Comparison of ENCODE assay signal across 9 mouse cellular contexts in genomic region chr5:115563771-115564585, GRCm38 (mm10). TPM values are rescaled to one million over a fixed set of nuclear protein-coding genes. Genes with fewer than 3 reads are reported as not detected.
DNase-seq lines count a peak whose midpoint lies in the region; ATAC-seq and TF ChIP-seq lines count a peak whose summit lies in the region.
"Had no signal": no experiment of that assay in that cellular context is flagged by ENCODE, and none has a peak within 500 bp of the region (broad histone marks: within the 10 kb centered on the region; RNA-seq: fewer than 3 reads in every experiment).

No protein-coding gene starts in this region.

- no peak for ATAC-seq in heart, embryonic 13.5 days (ENCODE audit: extremely low read depth, insufficient number of reproducible peaks, low FRiP score, low TSS enrichment)
- no peak for ATAC-seq in forebrain, embryonic 15.5 days (replicated peaks)
- no peak for ATAC-seq in liver, embryonic 16.5 days (ENCODE audit: low read depth)
- no peak for ATAC-seq in megakaryocyte-erythroid progenitor cell, adult 5-6 weeks (replicated peaks; ENCODE audit: low FRiP score, low TSS enrichment, poor library complexity, severe bottlenecking)

- peak overlapping the region; percentile 98 for H3K9ac ChIP-seq in heart, embryonic 13.5 days
- peak overlapping the region; percentile 86; the same call in 1 of the 2 replicates for H3K9ac ChIP-seq in forebrain, embryonic 15.5 days (replicated peaks)
- H3K9ac ChIP-seq in liver, embryonic 16.5 days (ENCODE audit: low read depth, low read length), result no peak overlapping the region

- DNase-seq in heart, postnatal 4 days, result no peak
- DNase-seq in thymus, postnatal 10 days (ENCODE audit: low spot score in 2 of 2), result no peak
- no peak for DNase-seq in kidney, adult 8-10 months
- DNase-seq: left cerebral cortex, postnatal 4 days had no signal

- H3K27me3 ChIP-seq in heart, embryonic 13.5 days (replicated peaks), result no peaks in the 10 kb centered on the region
- no peaks in the 10 kb centered on the region for H3K27me3 ChIP-seq in E14TG2a.4 (ENCODE audit: insufficient read depth, low read length)
- no peaks in the 10 kb centered on the region for H3K27me3 ChIP-seq in forebrain, embryonic 15.5 days
- H3K27me3 ChIP-seq in liver, embryonic 16.5 days (ENCODE audit: control insufficient read depth, insufficient read depth, low read depth, low read length), result no peaks in the 10 kb centered on the region

- no peaks in the 10 kb centered on the region for H3K9me3 ChIP-seq in heart, embryonic 13.5 days
- H3K9me3 ChIP-seq in E14TG2a.4 (ENCODE audit: low read length), result no peaks in the 10 kb centered on the region
- no peaks in the 10 kb centered on the region for H3K9me3 ChIP-seq in forebrain, embryonic 15.5 days
- H3K9me3 ChIP-seq in liver, embryonic 16.5 days (replicated peaks; ENCODE audit: control insufficient read depth, low read length), result no peaks in the 10 kb centered on the region

- H3K4me3 ChIP-seq in heart, embryonic 13.5 days, result peak overlapping the region; percentile 98
- peak overlapping the region; percentile 90; the same call in 1 of the 2 replicates for H3K4me3 ChIP-seq in E14TG2a.4 (replicated peaks; ENCODE audit: low read length)
- H3K4me3 ChIP-seq in forebrain, embryonic 15.5 days, result peak overlapping the region; percentile 84
- no peak overlapping the region; the same call in 1 of the 2 replicates for H3K4me3 ChIP-seq in liver, embryonic 16.5 days (ENCODE audit: low read depth, low read length)

- TF ChIP-seq CTCF in E14TG2a.4 (conservative IDR thresholded peaks at IDR 0.05; ENCODE audit: low read length), result no peak

- peaks cover 70% of the 10 kb centered on the region for H3K4me1 ChIP-seq in heart, embryonic 13.5 days
- peaks cover 61% of the 10 kb centered on the region for H3K4me1 ChIP-seq in E14TG2a.4 (replicated peaks; ENCODE audit: low read depth, low read length)
- peaks cover 43% of the 10 kb centered on the region for H3K4me1 ChIP-seq in forebrain, embryonic 15.5 days
- peaks cover 47% of the 10 kb centered on the region for H3K4me1 ChIP-seq in liver, embryonic 16.5 days (ENCODE audit: control insufficient read depth, low read depth, low read length)

- 46% methylated on average over 5 of the region's 5 CpGs for WGBS in heart, embryonic 13.5 days
- 44% methylated on average over 5 of the region's 5 CpGs for WGBS in forebrain, embryonic 15.5 days
- 37% methylated on average over 5 of the region's 5 CpGs for WGBS in liver, embryonic 16.5 days (ENCODE audit: insufficient replicate concordance)

- peaks cover 40% of the 10 kb centered on the region for H3K36me3 ChIP-seq in heart, embryonic 13.5 days
- H3K36me3 ChIP-seq in E14TG2a.4 (ENCODE audit: insufficient read depth, low read length), result peaks cover 50% of the 10 kb centered on the region
- peaks cover 32% of the 10 kb centered on the region for H3K36me3 ChIP-seq in forebrain, embryonic 15.5 days
- peaks cover 30% of the 10 kb centered on the region for H3K36me3 ChIP-seq in liver, embryonic 16.5 days (ENCODE audit: control insufficient read depth, insufficient read depth)

- peak overlapping the region; percentile 84 for H3K4me2 ChIP-seq in heart, embryonic 13.5 days
- peak overlapping the region; percentile 76 for H3K4me2 ChIP-seq in forebrain, embryonic 15.5 days (replicated peaks)
- peak overlapping the region; percentile 93; the same call in 1 of the 2 replicates for H3K4me2 ChIP-seq in liver, embryonic 16.5 days (ENCODE audit: low read depth, low read length)

- H3K27ac ChIP-seq in heart, embryonic 13.5 days (replicated peaks), result peak overlapping the region; percentile 73; the same call in 1 of the 2 replicates
- peak overlapping the region; percentile 59 for H3K27ac ChIP-seq in forebrain, embryonic 15.5 days (replicated peaks)
- H3K27ac ChIP-seq in liver, embryonic 16.5 days (ENCODE audit: low read length), result peak overlapping the region; percentile 37

RNA-seq across cellular contexts. Expression of gene Gcn1l1, which starts 1.1 kb away (rescaled TPM):
- polyA plus RNA-seq in heart, embryonic 13.5 days (2015; fragmentation: Nextera tagmentation; extraction: Ambion mirVana), result 24.6 and 26.7 TPM in 2 replicates
- total RNA-seq in heart, postnatal 4 days (2021), result 10 to 100 TPM; 52.7 to 56.7 TPM
- 43.8 and 46.1 TPM in 2 replicates for polyA plus RNA-seq in forebrain, embryonic 15.5 days (2015; fragmentation: Nextera tagmentation; extraction: Ambion mirVana)
- 14.1 and 14.8 TPM in 2 replicates for polyA plus RNA-seq in liver, embryonic 16.5 days (2015; fragmentation: Nextera tagmentation; extraction: Ambion mirVana)
- 66.1 and 67.0 TPM in 2 replicates for total RNA-seq in megakaryocyte-erythroid progenitor cell, adult 5-6 weeks (2014; fragmentation: Nextera tagmentation)
- total RNA-seq in megakaryocyte-erythroid progenitor cell, adult 5-6 weeks (2017), result 31.2 and 54.2 TPM in 2 replicates

RNA-seq across cellular contexts. Expression of gene Rplp0, which starts 4.7 kb away (rescaled TPM):
- polyA plus RNA-seq in heart, embryonic 13.5 days (2015; fragmentation: Nextera tagmentation; extraction: Ambion mirVana), result 1,009 and 1,125 TPM in 2 replicates
- 100 to 1,000 TPM; 852 to 919 TPM for total RNA-seq in heart, postnatal 4 days (2021)
- polyA plus RNA-seq in forebrain, embryonic 15.5 days (2015; fragmentation: Nextera tagmentation; extraction: Ambion mirVana), result 1,000 and 1,018 TPM in 2 replicates
- 919 and 997 TPM in 2 replicates for polyA plus RNA-seq in liver, embryonic 16.5 days (2015; fragmentation: Nextera tagmentation; extraction: Ambion mirVana)
- total RNA-seq in megakaryocyte-erythroid progenitor cell, adult 5-6 weeks (2014; fragmentation: Nextera tagmentation), result 2,668 and 3,132 TPM in 2 replicates
- 1,591 and 2,082 TPM in 2 replicates for total RNA-seq in megakaryocyte-erythroid progenitor cell, adult 5-6 weeks (2017)

RNA-seq across cellular contexts. Expression of gene Pxn, which starts 57.5 kb away (rescaled TPM):
- 29.7 and 31.7 TPM in 2 replicates for polyA plus RNA-seq in heart, embryonic 13.5 days (2015; fragmentation: Nextera tagmentation; extraction: Ambion mirVana)
- total RNA-seq in heart, postnatal 4 days (2021), result 10 to 100 TPM; 62.9 to 66.0 TPM
- 19.1 and 19.7 TPM in 2 replicates for polyA plus RNA-seq in forebrain, embryonic 15.5 days (2015; fragmentation: Nextera tagmentation; extraction: Ambion mirVana)
- polyA plus RNA-seq in liver, embryonic 16.5 days (2015; fragmentation: Nextera tagmentation; extraction: Ambion mirVana), result 17.2 and 19.1 TPM in 2 replicates
- total RNA-seq in megakaryocyte-erythroid progenitor cell, adult 5-6 weeks (2014; fragmentation: Nextera tagmentation), result 31.8 and 34.0 TPM in 2 replicates
- 36.1 and 47.5 TPM in 2 replicates for total RNA-seq in megakaryocyte-erythroid progenitor cell, adult 5-6 weeks (2017)
